Mouse (Mus musculus) forebrain, embryonic 14.5 days (tissue): ENCODE measurements around the gene Prox1. TPM values are rescaled to one million over a fixed set of nuclear protein-coding genes. Genes with fewer than 3 reads are reported as not detected.

Source experiments
- ATAC-seq: fragments of 200-750 bp; cut with Nextera tagmentation; 2 replicates; pipeline ENCODE4 v1.8.0; 2017; ENCODE audit warnings: mild to moderate bottlenecking, moderate library complexity
- DNase-seq: peaks from one replicate; pipeline ENCODE4 v3.0.0-alpha.2; 2015; ENCODE audit warnings: low spot score
- H3K27ac ChIP-seq: fragments of 300-500 bp; sonication (generic); 2 replicates; pipeline ENCODE4 v1.5.1; 2014; ENCODE audit warnings: low read depth, mild to moderate bottlenecking, control low read depth, low read length, moderate library complexity
- H3K27me3 ChIP-seq: fragments of 300-500 bp; sonication (generic); replicated peaks from 2 replicates; pipeline ENCODE4 v1.6.1; 2014; ENCODE audit warnings: low read length, control low read depth, mixed read lengths; ENCODE audit not compliant: control insufficient read depth, insufficient read depth
- H3K36me3 ChIP-seq: fragments of 300-500 bp; sonication (generic); 2 replicates; pipeline ENCODE4 v1.6.1; 2014; ENCODE audit warnings: low read length, control low read depth; ENCODE audit not compliant: control insufficient read depth, insufficient read depth
- H3K4me1 ChIP-seq: fragments of 300-500 bp; sonication (generic); 2 replicates; pipeline ENCODE4 v1.6.1; 2014; ENCODE audit warnings: antibody characterized with exemption, low read length, control low read depth; ENCODE audit not compliant: control insufficient read depth, insufficient read depth
- H3K4me2 ChIP-seq: fragments of 300-500 bp; sonication (generic); 2 replicates; pipeline ENCODE4 v1.6.1; 2014; ENCODE audit warnings: mild to moderate bottlenecking, control low read depth, low read length
- H3K4me3 ChIP-seq: fragments of 300-500 bp; sonication (generic); 2 replicates; pipeline ENCODE4 v1.5.1; 2014; ENCODE audit warnings: low read depth, low read length, control low read depth
- H3K9ac ChIP-seq: fragments of 300-500 bp; sonication (generic); 2 replicates; pipeline ENCODE4 v1.6.1; 2014; ENCODE audit warnings: mild to moderate bottlenecking, low read length, control low read depth, moderate library complexity
- H3K9me3 ChIP-seq: fragments of 300-500 bp; sonication (generic); replicated peaks from 2 replicates; pipeline ENCODE4 v1.6.1; 2016; ENCODE audit warnings: low read length, control low read depth, mixed read lengths; ENCODE audit not compliant: control insufficient read depth
- WGBS: fragments of 180-500 bp; shearing (Covaris S2); extraction: QIAGEN DNeasy Blood & Tissue Kit; methylation state at CpG from one replicate; pipeline ENCODE4 v1.1.7; 2014; 5-methylcytosine and 5-hydroxymethylcytosine counted together
- polyA plus RNA-seq: library from polyadenylated mRNA; unstranded; fragments of >200 nt; fragmentation: Nextera tagmentation; extraction: Ambion mirVana; gene quantifications from 2 replicates; pipeline ENCODE4 v1.2.1, GENCODE M21; 2014

Prox1 gene
- polyA plus RNA-seq, 1 experiment from 2014 or later = 10.2 TPM

GRCm38 (mm10) chr1:190127878-190128277, 42.6 kb downstream of the Prox1 start:
- H3K27ac ChIP-seq = no peak overlapping the region
- H3K4me2 ChIP-seq = no peak overlapping the region
- H3K9me3 ChIP-seq = no peaks in the 10 kb centered on the region
- no peak for DNase-seq
- no peak overlapping the region for H3K4me3 ChIP-seq
- H3K4me1 ChIP-seq = peaks cover 21% of the 10 kb centered on the region
- H3K27me3 ChIP-seq = 0 out of 2 replicates have a peak, but pooled peaks cover 5% of the 10 kb centered on the region
- ATAC-seq = no peak
- 38% methylated on average over 5 of the region's 5 CpGs for WGBS
- peaks cover 2% of the 10 kb centered on the region; the same call in 1 of the 2 replicates for H3K36me3 ChIP-seq
- H3K9ac ChIP-seq = no peak overlapping the region

- peaks cover 21% of the 10 kb centered on the region for H3K4me1 ChIP-seq
- 25% methylated on average over 6 of the region's 6 CpGs for WGBS
- H3K27me3 ChIP-seq = 0 out of 2 replicates have a peak, but pooled peaks cover 5% of the 10 kb centered on the region
- DNase-seq = no peak
- no peak overlapping the region for H3K27ac ChIP-seq
- H3K36me3 ChIP-seq = peaks cover 8% of the 10 kb centered on the region
- H3K4me2 ChIP-seq = no peak overlapping the region
- no peak overlapping the region for H3K4me3 ChIP-seq
- H3K9ac ChIP-seq = no peak overlapping the region
- H3K9me3 ChIP-seq = no peaks in the 10 kb centered on the region
- ATAC-seq = no peak
Observed at GRCm38 (mm10) chr1:190127163-190127795, 43.2 kb downstream of the Prox1 start.

GRCm38 (mm10) chr1:190124961-190125739, 45.4 kb downstream of the Prox1 start:
- DNase-seq = no peak
- 0 out of 2 replicates have a peak, but pooled peaks cover 5% of the 10 kb centered on the region for H3K27me3 ChIP-seq
- no peak overlapping the region for H3K9ac ChIP-seq
- 90% methylated on average over 14 of the region's 14 CpGs for WGBS
- no peak for ATAC-seq
- H3K9me3 ChIP-seq = no peaks in the 10 kb centered on the region
- peaks cover 13% of the 10 kb centered on the region for H3K36me3 ChIP-seq
- no peak overlapping the region for H3K4me2 ChIP-seq
- peaks cover 21% of the 10 kb centered on the region for H3K4me1 ChIP-seq
- no peak overlapping the region for H3K4me3 ChIP-seq
- no peak overlapping the region for H3K27ac ChIP-seq

- H3K27me3 ChIP-seq = 0 out of 2 replicates have a peak, but pooled peaks cover 5% of the 10 kb centered on the region
- no peak overlapping the region for H3K4me3 ChIP-seq
- no peak for DNase-seq
- H3K27ac ChIP-seq = no peak overlapping the region
- no peak for ATAC-seq
- 86% methylated on average over 13 of the region's 13 CpGs for WGBS
- H3K4me1 ChIP-seq = peaks cover 11% of the 10 kb centered on the region; the same call in 1 of the 2 replicates
- no peaks in the 10 kb centered on the region for H3K9me3 ChIP-seq
- no peak overlapping the region for H3K4me2 ChIP-seq
- H3K9ac ChIP-seq = no peak overlapping the region
- peaks cover 13% of the 10 kb centered on the region for H3K36me3 ChIP-seq
Observed at GRCm38 (mm10) chr1:190123404-190123803, 47.1 kb downstream of the Prox1 start.

- Histone ChIP-seq H3K4me2 (no peak overlapping the region), H3K4me3 (no peak overlapping the region), H3K36me3 (no peaks in the 10 kb centered on the region), H3K4me1 (no peaks in the 10 kb centered on the region), H3K27me3 (no peaks in the 10 kb centered on the region), H3K9ac (no peak overlapping the region), H3K9me3 (no peaks in the 10 kb centered on the region; the same call in 1 of the 2 replicates), H3K27ac (no peak overlapping the region)
- DNase-seq (no peak), ATAC-seq (no peak)
- WGBS = 76% methylated on average over 1 of the region's 1 CpGs
Observed at GRCm38 (mm10) chr1:190115985-190116384, 54.5 kb downstream of the Prox1 start.

- peaks cover 2% of the 10 kb centered on the region; the same call in 1 of the 2 replicates for H3K9me3 ChIP-seq
- H3K4me1 ChIP-seq = no peaks in the 10 kb centered on the region
- H3K27me3 ChIP-seq = no peaks in the 10 kb centered on the region
- H3K9ac ChIP-seq = no peak overlapping the region
- DNase-seq (no peak), ATAC-seq (no peak)
- 77% methylated on average over 6 of the region's 6 CpGs for WGBS
- no peak overlapping the region for H3K4me3 ChIP-seq
- H3K36me3 ChIP-seq = no peaks in the 10 kb centered on the region
- no peak overlapping the region for H3K27ac ChIP-seq
- no peak overlapping the region for H3K4me2 ChIP-seq
Observed at GRCm38 (mm10) chr1:190111741-190112140, 58.8 kb downstream of the Prox1 start.

GRCm38 (mm10) chr1:190107587-190107986, 62.9 kb downstream of the Prox1 start:
- Histone ChIP-seq H3K4me2 (no peak overlapping the region), H3K27ac (no peak overlapping the region), H3K9ac (no peak overlapping the region), H3K4me1 (no peaks in the 10 kb centered on the region), H3K4me3 (no peak overlapping the region), H3K36me3 (no peaks in the 10 kb centered on the region), H3K9me3 (peaks cover 2% of the 10 kb centered on the region; the same call in 1 of the 2 replicates), H3K27me3 (no peaks in the 10 kb centered on the region)
- DNase-seq = no peak
- 94% methylated on average over 1 of the region's 1 CpGs for WGBS
- ATAC-seq = no peak

- H3K9ac ChIP-seq = no peak overlapping the region
- 90% methylated on average over 16 of the region's 16 CpGs for WGBS
- H3K27ac ChIP-seq = no peak overlapping the region
- no peaks in the 10 kb centered on the region for H3K36me3 ChIP-seq
- H3K4me3 ChIP-seq = no peak overlapping the region
- H3K4me2 ChIP-seq = no peak overlapping the region
- ATAC-seq (no peak), DNase-seq (no peak)
- H3K9me3 ChIP-seq = peaks cover 2% of the 10 kb centered on the region; the same call in 1 of the 2 replicates
- no peaks in the 10 kb centered on the region for H3K4me1 ChIP-seq
- H3K27me3 ChIP-seq = no peaks in the 10 kb centered on the region
Observed at GRCm38 (mm10) chr1:190106674-190107420, 63.7 kb downstream of the Prox1 start.
